Mouse (Mus musculus): ENCODE results near the gene Vamp2.

Vamp2 gene

DNA sequence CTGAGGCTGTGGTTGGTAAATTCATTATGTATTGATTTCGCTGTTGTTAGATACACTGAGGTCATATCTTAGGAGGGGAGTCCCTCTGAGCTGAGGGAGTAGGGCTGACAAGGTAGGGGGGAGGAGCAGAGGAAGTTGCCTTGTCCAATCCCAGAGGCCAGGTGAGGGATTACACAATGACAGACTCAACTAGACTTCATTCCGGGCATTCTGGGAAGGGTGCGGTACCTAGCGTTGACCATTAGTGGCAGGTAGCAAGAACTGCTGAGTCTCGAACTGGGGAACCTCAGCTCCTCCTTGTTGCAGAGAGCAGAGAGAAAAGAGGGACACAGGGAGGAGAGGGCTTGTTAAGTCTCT is 45.3 kb downstream of the Vamp2 start:
- no peak for DNase-seq (ENCODE audit: low read depth, low spot score)

DNA sequence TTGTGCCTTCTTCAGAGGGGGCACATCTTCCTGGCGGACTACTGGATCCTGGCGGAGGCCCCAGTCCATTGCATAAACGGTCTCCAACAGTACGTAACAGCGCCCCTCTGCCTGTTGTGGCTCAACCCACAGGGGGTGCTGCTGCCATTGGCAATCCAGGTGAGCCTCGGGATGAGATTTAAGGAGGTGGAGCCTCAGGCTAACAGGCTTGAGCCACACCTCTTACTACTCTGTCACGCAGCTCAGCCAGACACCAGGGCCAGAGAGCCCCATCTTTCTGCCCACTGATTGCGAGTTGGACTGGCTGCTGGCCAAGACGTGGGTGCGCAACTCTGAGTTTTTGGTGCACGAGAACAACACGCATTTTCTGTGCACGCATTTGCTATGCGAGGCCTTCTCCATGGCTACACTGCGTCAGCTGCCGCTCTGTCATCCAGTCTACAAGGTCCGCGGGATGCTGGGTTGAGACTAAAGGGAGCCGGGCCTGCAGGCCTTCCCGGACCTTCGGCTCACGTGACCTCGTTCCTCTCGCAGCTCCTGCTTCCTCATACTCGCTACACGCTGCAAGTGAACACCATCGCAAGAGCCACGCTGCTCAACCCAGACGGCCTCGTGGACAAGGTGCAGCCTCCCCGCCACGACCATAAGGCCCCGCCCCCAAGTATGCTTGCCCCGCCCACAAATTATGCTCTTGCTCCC is 45.8 kb downstream of the Vamp2 start:
- no peak for DNase-seq (ENCODE audit: low read depth, low spot score)

DNA sequence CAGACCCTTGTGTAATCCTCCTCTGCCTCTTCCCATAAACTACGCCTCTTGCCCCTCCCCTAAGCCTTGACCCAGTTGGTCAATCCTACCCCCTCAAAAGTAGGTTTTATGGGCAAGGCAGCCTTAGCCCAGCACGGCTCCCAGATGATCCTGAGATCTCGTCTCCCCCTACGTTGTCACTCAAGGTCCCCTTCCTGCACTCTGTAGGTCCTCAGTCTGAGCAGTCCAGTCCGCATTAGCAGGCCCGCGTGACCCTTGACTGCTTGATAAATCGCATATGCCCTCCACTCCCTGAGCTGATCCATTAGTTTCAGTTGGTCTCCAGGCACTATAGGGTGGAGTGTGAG is 46.3 kb downstream of the Vamp2 start:
- DNase-seq (ENCODE audit: low read depth, low spot score): no peak

DNA sequence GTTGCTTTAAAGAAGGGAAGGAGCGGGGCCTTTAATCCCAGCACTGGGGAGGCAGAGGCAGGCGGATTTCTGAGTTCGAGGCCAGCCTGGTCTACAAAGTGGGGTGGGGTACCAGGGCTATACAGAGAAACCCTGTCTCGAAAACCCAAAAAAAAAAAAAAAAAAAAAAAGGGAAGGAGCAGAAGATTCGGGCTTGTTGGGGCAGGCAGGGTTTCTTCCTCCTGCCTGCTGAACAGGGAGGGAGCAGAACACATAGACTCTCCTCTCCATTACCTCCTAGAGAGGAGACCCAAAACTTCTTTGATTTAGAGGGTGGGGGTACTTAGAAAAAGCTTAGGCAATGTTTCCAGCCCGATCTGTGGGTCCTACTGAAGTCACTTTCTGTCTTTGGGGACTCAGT is 47.1 kb downstream of the Vamp2 start:
- no peak for DNase-seq (ENCODE audit: low read depth, low spot score)

Data from embryo, embryonic 11.5 days (tissue).